Mouse (Mus musculus) hindbrain, embryonic 14.5 days (tissue): ENCODE results near the gene Vat1l. TPM values are rescaled to one million over a fixed set of nuclear protein-coding genes. Genes with fewer than 3 reads are reported as not detected.

Source experiments
- ATAC-seq: fragments of 200-750 bp; cut with Nextera tagmentation; 2 replicates; pipeline ENCODE4 v1.8.0; 2017; ENCODE audit warnings: moderate number of reproducible peaks, mild to moderate bottlenecking, moderate TSS enrichment, moderate library complexity; ENCODE audit not compliant: low FRiP score
- DNase-seq: peaks from one replicate; pipeline ENCODE4 v3.0.0-alpha.2; 2015; ENCODE audit warnings: low spot score
- H3K27ac ChIP-seq: fragments of 300-500 bp; sonication (generic); 2 replicates; pipeline ENCODE4 v1.5.1; 2014; ENCODE audit warnings: mild to moderate bottlenecking, moderate library complexity
- H3K27me3 ChIP-seq: fragments of 300-500 bp; sonication (generic); 2 replicates; pipeline ENCODE4 v1.6.1; 2014; ENCODE audit warnings: mild to moderate bottlenecking, low read length, mixed read lengths; ENCODE audit not compliant: control insufficient read depth, insufficient read depth
- H3K36me3 ChIP-seq: fragments of 300-500 bp; sonication (generic); replicated peaks from 2 replicates; pipeline ENCODE4 v1.6.1; 2014; ENCODE audit not compliant: control insufficient read depth, insufficient read depth
- H3K4me1 ChIP-seq: fragments of 300-500 bp; sonication (generic); replicated peaks from 2 replicates; pipeline ENCODE4 v1.6.1; 2014; ENCODE audit warnings: antibody characterized with exemption, low read length, mixed read lengths; ENCODE audit not compliant: control insufficient read depth, insufficient read depth
- H3K4me2 ChIP-seq: fragments of 300-500 bp; sonication (generic); replicated peaks from 2 replicates; pipeline ENCODE4 v1.6.1; 2014; ENCODE audit warnings: mild to moderate bottlenecking, moderate library complexity
- H3K4me3 ChIP-seq: fragments of 300-500 bp; sonication (generic); replicated peaks from 2 replicates; pipeline ENCODE4 v1.5.1; 2014; ENCODE audit warnings: mild to moderate bottlenecking, low read length
- H3K9ac ChIP-seq: fragments of 300-500 bp; sonication (generic); 2 replicates; pipeline ENCODE4 v1.6.1; 2014
- H3K9me3 ChIP-seq: fragments of 300-500 bp; sonication (generic); 2 replicates; pipeline ENCODE4 v1.6.1; 2016; ENCODE audit warnings: low read length; ENCODE audit not compliant: control insufficient read depth
- WGBS: fragments of 180-500 bp; shearing (Covaris S2); extraction: QIAGEN DNeasy Blood & Tissue Kit; methylation state at CpG from one replicate; pipeline ENCODE4 v1.1.7; 2014; 5-methylcytosine and 5-hydroxymethylcytosine counted together
- polyA plus RNA-seq: library from polyadenylated mRNA; unstranded; fragments of >200 nt; fragmentation: Nextera tagmentation; extraction: Ambion mirVana; gene quantifications from 2 replicates; pipeline ENCODE4 v1.2.1, GENCODE M21; 2014

Gene Vat1l
- polyA plus RNA-seq, 1 experiment from 2014 or later: 60.1 TPM

GRCm38 (mm10) chr8:114206421-114206983 is 1.1 kb downstream of the Vat1l start:
- no peak for ATAC-seq
- WGBS: 4% methylated on average over 8 of the region's 8 CpGs
- Histone ChIP-seq H3K4me3 (peak overlapping the region; percentile 68), H3K4me1 (peaks cover 17% of the 10 kb centered on the region), H3K27ac (0 out of 2 replicates have a peak overlapping the region, but pooled peaks have one; percentile 38), H3K9me3 (no peaks in the 10 kb centered on the region), H3K4me2 (peak overlapping the region; percentile 61), H3K27me3 (no peaks in the 10 kb centered on the region; the same call in 1 of the 2 replicates), H3K9ac (peak overlapping the region; percentile 65), H3K36me3 (no peaks in the 10 kb centered on the region)
- DNase-seq: no peak

- H3K36me3 ChIP-seq: no peaks in the 10 kb centered on the region
- ATAC-seq (no peak), DNase-seq (no peak)
- H3K27me3 ChIP-seq: no peaks in the 10 kb centered on the region; the same call in 1 of the 2 replicates
- H3K4me3 ChIP-seq: peak overlapping the region; percentile 68
- no peaks in the 10 kb centered on the region for H3K9me3 ChIP-seq
- WGBS: 47% methylated on average over 4 of the region's 4 CpGs
- peak overlapping the region; percentile 61 for H3K4me2 ChIP-seq
- peak overlapping the region; percentile 38; the same call in 1 of the 2 replicates for H3K27ac ChIP-seq
- peaks cover 17% of the 10 kb centered on the region for H3K4me1 ChIP-seq
- peak overlapping the region; percentile 65 for H3K9ac ChIP-seq
Measured at GRCm38 (mm10) chr8:114207026-114207425, 1.6 kb downstream of the Vat1l start.

DNA sequence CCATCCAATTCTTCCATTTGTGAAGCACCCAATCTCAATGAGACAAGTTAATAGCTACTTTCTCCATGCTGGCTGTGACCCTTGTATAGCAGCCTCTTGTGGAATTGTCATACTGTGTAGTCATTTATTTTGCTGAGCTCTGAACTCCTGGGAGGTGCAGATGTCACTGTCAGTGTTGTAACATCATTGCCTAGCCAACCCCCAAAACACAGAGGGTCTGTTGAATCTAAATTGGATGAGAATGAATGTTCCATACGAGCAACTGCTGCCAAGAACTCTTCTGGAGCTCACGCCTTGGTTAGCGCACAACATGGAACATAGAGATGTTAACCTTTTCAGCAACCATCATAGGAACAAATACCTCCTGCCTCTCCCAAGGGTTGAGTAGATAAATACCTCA is 15.4 kb downstream of the Vat1l start:
- WGBS: 69% methylated on average over 3 of the region's 3 CpGs
- Histone ChIP-seq H3K36me3 (no peaks in the 10 kb centered on the region), H3K9ac (no peak overlapping the region), H3K4me2 (no peak overlapping the region), H3K4me1 (no peaks in the 10 kb centered on the region), H3K9me3 (no peaks in the 10 kb centered on the region), H3K27me3 (no peaks in the 10 kb centered on the region), H3K27ac (no peak overlapping the region), H3K4me3 (no peak overlapping the region)
- no peak for ATAC-seq
- no peak for DNase-seq

DNA sequence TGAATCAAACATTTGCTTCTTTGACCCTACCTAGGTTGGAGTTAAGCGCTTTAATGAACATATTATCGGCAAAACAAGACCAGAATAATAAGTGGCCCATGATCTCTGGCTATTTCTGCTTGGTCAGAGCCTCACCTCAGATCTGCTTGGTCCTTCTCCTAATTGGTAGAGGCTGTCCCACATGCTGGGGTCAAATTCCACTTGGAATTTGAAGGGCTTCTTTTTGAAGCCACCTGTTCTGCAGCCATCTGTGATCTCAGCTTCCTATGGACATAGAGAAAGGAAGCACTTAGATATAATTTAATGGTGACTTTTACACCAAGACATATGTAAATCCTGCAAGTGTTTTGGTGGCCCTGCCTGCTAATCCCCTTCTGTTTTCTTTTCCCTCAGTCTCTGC is 16.6 kb downstream of the Vat1l start:
- H3K4me3 ChIP-seq: no peak overlapping the region
- no peak overlapping the region for H3K4me2 ChIP-seq
- H3K27me3 ChIP-seq: no peaks in the 10 kb centered on the region
- H3K4me1 ChIP-seq: no peaks in the 10 kb centered on the region
- no peaks in the 10 kb centered on the region for H3K36me3 ChIP-seq
- H3K9me3 ChIP-seq: no peaks in the 10 kb centered on the region
- DNase-seq (no peak), ATAC-seq (no peak)
- 95% methylated on average over 2 of the region's 2 CpGs for WGBS
- H3K9ac ChIP-seq: no peak overlapping the region
- no peak overlapping the region for H3K27ac ChIP-seq

DNA sequence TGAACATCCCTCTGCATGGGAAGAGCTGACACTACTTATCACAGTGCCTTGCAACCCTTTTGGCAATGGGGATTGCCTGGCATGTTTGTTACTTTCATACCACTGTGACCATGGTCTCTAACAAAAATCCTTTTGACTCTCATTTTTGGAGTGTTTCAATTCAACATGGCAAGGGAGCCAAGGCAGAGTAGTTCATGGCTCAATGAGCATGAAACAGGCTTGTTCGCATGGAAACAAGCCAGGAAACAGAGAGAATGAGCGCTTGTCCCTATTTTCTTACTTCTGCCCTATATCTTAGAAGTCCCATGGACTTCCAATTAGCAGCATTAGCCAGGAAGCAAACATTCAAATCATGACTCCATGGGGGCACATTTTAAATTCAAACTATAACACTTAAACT is 18.6 kb downstream of the Vat1l start:
- H3K4me1 ChIP-seq: no peaks in the 10 kb centered on the region
- ATAC-seq (no peak), DNase-seq (no peak)
- no peaks in the 10 kb centered on the region for H3K27me3 ChIP-seq
- no peak overlapping the region for H3K4me2 ChIP-seq
- no peak overlapping the region for H3K4me3 ChIP-seq
- H3K36me3 ChIP-seq: no peaks in the 10 kb centered on the region
- WGBS: 58% methylated on average over 2 of the region's 2 CpGs
- no peaks in the 10 kb centered on the region for H3K9me3 ChIP-seq
- H3K27ac ChIP-seq: no peak overlapping the region
- no peak overlapping the region for H3K9ac ChIP-seq

- ATAC-seq: no peak
- 81% methylated on average over 3 of the region's 3 CpGs for WGBS
- no peak overlapping the region for H3K4me2 ChIP-seq
- no peak overlapping the region for H3K9ac ChIP-seq
- H3K36me3 ChIP-seq: no peaks in the 10 kb centered on the region; the same call in 1 of the 2 replicates
- DNase-seq: no peak
- no peaks in the 10 kb centered on the region for H3K27me3 ChIP-seq
- H3K4me1 ChIP-seq: no peaks in the 10 kb centered on the region
- H3K4me3 ChIP-seq: no peak overlapping the region
- no peak overlapping the region for H3K27ac ChIP-seq
- H3K9me3 ChIP-seq: no peaks in the 10 kb centered on the region
Measured at GRCm38 (mm10) chr8:114251321-114252065, 46.1 kb downstream of the Vat1l start.

DNA sequence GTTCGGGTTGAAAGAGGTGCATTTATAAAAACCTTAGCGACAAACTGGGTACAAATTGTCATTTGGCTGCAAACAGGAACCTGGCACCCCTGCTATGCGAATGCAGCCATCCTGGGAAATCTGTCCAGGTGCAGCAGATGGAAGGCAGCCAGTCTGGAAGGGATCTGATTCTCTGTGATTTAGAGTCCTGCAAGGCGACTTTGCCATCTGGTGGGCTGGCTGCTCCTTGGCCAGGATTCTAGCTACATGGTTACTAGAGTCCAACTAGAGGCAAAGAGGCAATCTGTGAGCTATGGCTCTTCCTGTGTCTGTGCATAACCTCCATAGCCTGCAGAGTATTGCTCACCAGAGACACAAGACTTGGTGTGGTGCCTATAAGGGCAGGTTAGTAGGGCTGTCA is 53.3 kb downstream of the Vat1l start:
- Histone ChIP-seq H3K9me3 (no peaks in the 10 kb centered on the region), H3K36me3 (no peaks in the 10 kb centered on the region), H3K4me1 (no peaks in the 10 kb centered on the region), H3K4me3 (no peak overlapping the region), H3K27me3 (no peaks in the 10 kb centered on the region), H3K27ac (no peak overlapping the region), H3K4me2 (no peak overlapping the region), H3K9ac (no peak overlapping the region)
- DNase-seq: peak; percentile 44
- WGBS: 71% methylated on average over 4 of the region's 4 CpGs
- no peak for ATAC-seq

GRCm38 (mm10) chr8:114259713-114260355 is 54.4 kb downstream of the Vat1l start:
- 70% methylated on average over 5 of the region's 5 CpGs for WGBS
- Histone ChIP-seq H3K27me3 (no peaks in the 10 kb centered on the region), H3K4me3 (no peak overlapping the region), H3K27ac (no peak overlapping the region), H3K4me1 (no peaks in the 10 kb centered on the region), H3K4me2 (no peak overlapping the region), H3K9me3 (no peaks in the 10 kb centered on the region), H3K9ac (no peak overlapping the region), H3K36me3 (no peaks in the 10 kb centered on the region)
- ATAC-seq (no peak), DNase-seq (no peak)

DNA sequence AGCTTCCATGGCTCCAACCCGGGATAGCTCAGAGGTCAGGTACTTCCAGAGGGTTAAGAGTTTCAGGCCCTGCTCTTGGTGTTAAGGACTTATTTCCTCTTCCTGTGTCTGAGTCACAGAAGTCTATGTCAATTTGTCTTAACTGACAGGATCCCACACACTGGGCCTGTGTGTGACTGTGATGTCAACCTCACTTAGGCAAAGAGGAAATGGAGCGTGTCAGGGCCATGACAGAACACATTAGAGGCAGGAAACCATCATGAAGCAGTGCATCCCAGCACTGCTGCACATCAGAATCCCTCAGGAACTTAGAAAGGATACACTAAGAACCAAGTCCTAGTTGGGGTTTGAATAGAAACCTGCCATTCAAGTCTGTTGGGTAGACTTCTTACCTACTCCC is 56.9 kb downstream of the Vat1l start:
- H3K4me3 ChIP-seq: no peak overlapping the region
- ATAC-seq (no peak), DNase-seq (no peak)
- H3K27ac ChIP-seq: no peak overlapping the region
- H3K9me3 ChIP-seq: no peaks in the 10 kb centered on the region
- H3K27me3 ChIP-seq: no peaks in the 10 kb centered on the region
- no peaks in the 10 kb centered on the region for H3K36me3 ChIP-seq
- WGBS: 67% methylated on average over 2 of the region's 2 CpGs
- 0 out of 2 replicates have a peak, but pooled peaks cover 2% of the 10 kb centered on the region for H3K4me1 ChIP-seq
- no peak overlapping the region for H3K9ac ChIP-seq
- H3K4me2 ChIP-seq: no peak overlapping the region
